In the genomic region with DNA sequence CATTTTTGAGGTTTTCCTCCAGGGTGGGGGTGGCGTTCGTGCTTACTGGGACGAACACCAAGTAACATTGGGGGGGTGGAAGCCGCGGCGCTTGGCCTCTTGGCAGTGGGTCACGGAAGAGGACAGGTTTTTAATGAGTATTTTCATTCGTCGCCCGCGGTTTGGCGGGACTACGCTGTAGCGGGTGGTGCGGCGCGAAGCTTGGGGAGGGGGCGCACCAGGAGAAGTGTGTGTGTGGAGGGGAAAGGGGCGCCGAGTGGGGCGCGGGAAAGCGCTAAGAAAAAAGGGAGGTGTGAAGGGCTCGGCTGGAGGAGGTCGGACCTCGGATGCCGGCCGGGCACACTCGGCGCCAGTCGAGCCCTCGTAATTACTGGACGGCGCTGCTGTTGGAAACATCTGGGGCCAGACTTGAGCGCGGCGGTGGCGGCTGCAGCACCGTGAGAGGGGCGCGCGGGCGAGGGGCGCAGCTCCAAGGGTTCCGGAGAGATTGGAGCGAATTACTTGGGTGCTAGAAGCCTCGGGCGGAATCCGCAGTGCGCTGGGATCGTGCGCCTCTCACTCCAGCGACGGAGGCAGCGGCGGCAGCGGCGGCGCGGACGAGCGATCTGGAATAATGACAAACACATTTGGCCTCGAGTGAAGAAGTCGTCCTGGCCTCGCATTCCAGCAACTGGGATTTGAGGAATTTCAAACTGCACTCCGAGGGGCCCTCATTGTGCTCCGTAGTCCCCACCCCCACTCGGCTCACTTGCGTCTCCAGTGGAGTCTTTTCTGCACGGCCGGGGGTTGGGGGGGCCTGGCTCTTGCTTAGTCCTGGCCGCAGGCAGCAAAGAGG, we compare ENCODE assay signal across 8 mouse cellular contexts. TPM values are rescaled to one million over a fixed set of nuclear protein-coding genes. Genes with fewer than 3 reads are reported as not detected.
DNase-seq lines count a peak whose midpoint lies in the region; ATAC-seq lines count a peak whose summit lies in the region.

No protein-coding gene starts in this region.

- peak overlapping the region; percentile 88 for H3K27ac ChIP-seq in heart, embryonic 10.5 days
- peak overlapping the region; percentile 93 for H3K27ac ChIP-seq in kidney, embryonic 16.5 days (ENCODE audit: low read length)
- H3K27ac ChIP-seq in midbrain, embryonic 10.5 days (replicated peaks) = peak overlapping the region; percentile 70

- H3K4me1 ChIP-seq in heart, embryonic 10.5 days = peaks cover 61% of the 10 kb centered on the region
- peaks cover 46% of the 10 kb centered on the region for H3K4me1 ChIP-seq in kidney, embryonic 16.5 days (ENCODE audit: insufficient read depth, low read length)
- H3K4me1 ChIP-seq in midbrain, embryonic 10.5 days = peaks cover 85% of the 10 kb centered on the region

- peak; percentile 33 for DNase-seq in kidney, adult 18-20 months
- DNase-seq in kidney, adult 11 months = no peak
- DNase-seq in embryo, embryonic 11 days = peak; percentile 87
- DNase-seq in heart, embryonic 10.5 days (ENCODE audit: low spot score) = no peak
- peak; percentile 74 for DNase-seq in midbrain, embryonic 10.5 days (ENCODE audit: low spot score)
- DNase-seq in thymus, postnatal 25 days = no peak

- ATAC-seq in kidney, embryonic 16.5 days (ENCODE audit: low FRiP score, low TSS enrichment) = no peak
- ATAC-seq in frontal cortex, adult (ENCODE audit: low TSS enrichment) = no peak

- no peaks in the 10 kb centered on the region for H3K9me3 ChIP-seq in heart, embryonic 10.5 days
- H3K9me3 ChIP-seq in kidney, embryonic 16.5 days (ENCODE audit: low read length) = no peaks in the 10 kb centered on the region
- no peaks in the 10 kb centered on the region for H3K9me3 ChIP-seq in midbrain, embryonic 10.5 days (replicated peaks)

- H3K9ac ChIP-seq in kidney, embryonic 16.5 days (replicated peaks; ENCODE audit: low read length) = peak overlapping the region; percentile 74

- under 1% methylated on average over 72 of the region's 72 CpGs for WGBS in heart, embryonic 10.5 days
- WGBS in kidney, embryonic 16.5 days = under 1% methylated on average over 72 of the region's 72 CpGs
- WGBS in midbrain, embryonic 10.5 days = under 1% methylated on average over 72 of the region's 72 CpGs

- peak overlapping the region; percentile 94 for H3K4me2 ChIP-seq in kidney, embryonic 16.5 days (replicated peaks; ENCODE audit: low read depth, low read length)

- peak overlapping the region; percentile 72 for H3K4me3 ChIP-seq in heart, embryonic 10.5 days
- peak overlapping the region; percentile 57 for H3K4me3 ChIP-seq in kidney, embryonic 16.5 days (ENCODE audit: low read length)
- H3K4me3 ChIP-seq in midbrain, embryonic 10.5 days = peak overlapping the region; percentile 57

- H3K36me3 ChIP-seq in heart, embryonic 10.5 days = no peaks in the 10 kb centered on the region
- H3K36me3 ChIP-seq in kidney, embryonic 16.5 days (ENCODE audit: insufficient read depth, low read length) = no peaks in the 10 kb centered on the region
- H3K36me3 ChIP-seq in midbrain, embryonic 10.5 days = no peaks in the 10 kb centered on the region

- peaks cover 72% of the 10 kb centered on the region for H3K27me3 ChIP-seq in heart, embryonic 10.5 days (ENCODE audit: insufficient read depth, poor library complexity, severe bottlenecking)
- H3K27me3 ChIP-seq in kidney, embryonic 16.5 days (ENCODE audit: insufficient read depth, low read length) = peaks cover 61% of the 10 kb centered on the region
- H3K27me3 ChIP-seq in midbrain, embryonic 10.5 days (ENCODE audit: low read depth, poor library complexity, severe bottlenecking) = peaks cover 95% of the 10 kb centered on the region

RNA-seq across cellular contexts. Expression of a gene that starts 0.9 kb away (rescaled TPM):
- 23.8 and 37.4 TPM in 2 replicates for polyA plus RNA-seq in heart, embryonic 10.5 days (2016; fragmentation: Nextera tagmentation; extraction: Ambion mirVana)
- 47.1 and 47.9 TPM in 2 replicates for polyA plus RNA-seq in kidney, embryonic 16.5 days (2015; fragmentation: Nextera tagmentation; extraction: Ambion mirVana)
- 15.6 and 19.5 TPM in 2 replicates for polyA plus RNA-seq in midbrain, embryonic 10.5 days (2016; fragmentation: Nextera tagmentation; extraction: Ambion mirVana)

Comparison
In these comparisons a context has a peak if more than half of its experiments do, and no peak if none do; other contexts are left out.
1. DNase-seq: peak in kidney, adult 18-20 months (single experiment), embryo, embryonic 11 days (single experiment) and midbrain, embryonic 10.5 days (single experiment); none in kidney, adult 11 months (single experiment), heart, embryonic 10.5 days (single experiment) and thymus, postnatal 25 days (single experiment).
2. Peak in every context shown above with its lines, with median percentiles within 50 percentile points of each other: H3K27ac ChIP-seq and H3K4me3 ChIP-seq.